Mouse (Mus musculus): ENCODE data around the gene Olfr1185-ps1. TPM values are rescaled to one million over a fixed set of nuclear protein-coding genes. Genes with fewer than 3 reads are reported as not detected.
"Not testable (repeated sequence)": the region's sequence is repeated elsewhere in the genome, so short reads cannot be mapped to it uniquely, and the experiment has no call there.

Gene Olfr1185-ps1
- not detected for total RNA-seq (2021)
- long read RNA-seq, experiment 1 = 0 reads
- long read RNA-seq, experiment 2 = 0 reads

GRCm38 (mm10) chr2:88493020-88493419 is at the start of gene Olfr1185-ps1:
TSS of gene Olfr1185-ps1 (plus strand) at chr2:88493320.
- no peak for DNase-seq (ENCODE audit: low spot score)

GRCm38 (mm10) chr2:88449031-88449430 is 44.1 kb upstream of the Olfr1185-ps1 start, which contains the start of gene Gm13757:
TSS of gene Gm13757 (minus strand) at chr2:88449131.
- no peak for DNase-seq (ENCODE audit: low spot score)

GRCm38 (mm10) chr2:88454567-88454966 is 38.6 kb upstream of the Olfr1185-ps1 start, which contains the start of gene Olfr1183:
TSS of gene Olfr1183 (plus strand) at chr2:88454867.
- DNase-seq (ENCODE audit: low spot score) = not testable (repeated sequence)

- no peak for DNase-seq (ENCODE audit: low spot score)
Observed at GRCm38 (mm10) chr2:88483298-88483697, 9.8 kb upstream of the Olfr1185-ps1 start, which contains the start of gene Olfr1184. TSS of gene Olfr1184 (plus strand) at chr2:88483598.

- no peak for DNase-seq (ENCODE audit: low spot score)
Observed at GRCm38 (mm10) chr2:88518251-88518650, 25.1 kb downstream of the Olfr1185-ps1 start, which contains the start of gene Olfr1186. TSS of gene Olfr1186 (plus strand) at chr2:88518551.

GRCm38 (mm10) chr2:88525720-88526119 is 32.6 kb downstream of the Olfr1185-ps1 start:
- DNase-seq (ENCODE audit: low spot score) = no peak

Other genes starting within 250 kb of the Olfr1185-ps1 start
- gene Olfr1173, start 213.4 kb upstream of the Olfr1185-ps1 start, total RNA-seq (2021) = not detected
- not detected for gene Olfr1174-ps, start 178.2 kb upstream of the Olfr1185-ps1 start, total RNA-seq (2021)
- gene Olfr1175-ps, start 166.1 kb upstream of the Olfr1185-ps1 start, total RNA-seq (2021) = not detected
- gene Olfr1176, start 156.6 kb upstream of the Olfr1185-ps1 start, total RNA-seq (2021) = not detected
- not detected for gene Olfr1177-ps, start 146.8 kb upstream of the Olfr1185-ps1 start, total RNA-seq (2021)
- not detected for gene Olfr1178, start 106.3 kb upstream of the Olfr1185-ps1 start, total RNA-seq (2021)
- not detected for gene Olfr1179, start 86.9 kb upstream of the Olfr1185-ps1 start, total RNA-seq (2021)
- gene Olfr1180, start 74.2 kb upstream of the Olfr1185-ps1 start, total RNA-seq (2021) = not detected
- gene Olfr1181, start 67.1 kb upstream of the Olfr1185-ps1 start, total RNA-seq (2021) = not detected
- gene Gm13757, start 44.2 kb upstream of the Olfr1185-ps1 start, total RNA-seq (2021) = not detected
- not detected for gene Olfr1183, start 38.5 kb upstream of the Olfr1185-ps1 start, total RNA-seq (2021)
- not detected for gene Olfr1184, start 9.7 kb upstream of the Olfr1185-ps1 start, total RNA-seq (2021)
- not detected for gene Olfr1186, start 25.2 kb downstream of the Olfr1185-ps1 start, total RNA-seq (2021)
- gene Olfr1188, start 63.6 kb downstream of the Olfr1185-ps1 start, total RNA-seq (2021) = not detected
- not detected for gene Olfr1189, start 93.1 kb downstream of the Olfr1185-ps1 start, total RNA-seq (2021)
- under 1 TPM in 1 of 2 experiments, not detected in 1; 0.05 TPM for gene Olfr1191-ps1, start 147.2 kb downstream of the Olfr1185-ps1 start, total RNA-seq (2021)
- gene Olfr1192-ps1, start 155.2 kb downstream of the Olfr1185-ps1 start, total RNA-seq (2021) = not detected
- gene Olfr1193, start 182.3 kb downstream of the Olfr1185-ps1 start, total RNA-seq (2021) = not detected
- gene Olfr1195, start 195.9 kb downstream of the Olfr1185-ps1 start, total RNA-seq (2021) = not detected
- not detected for gene Olfr1196, start 211.3 kb downstream of the Olfr1185-ps1 start, total RNA-seq (2021)
- not detected for gene Olfr1197, start 239.0 kb downstream of the Olfr1185-ps1 start, total RNA-seq (2021)